Mouse (Mus musculus) erythroblast, embryonic 14.5 days (primary cell): ENCODE measurements around the gene Dynll2.

Experiments
- GATA1 ChIP-seq: IDR thresholded peaks from 2 replicates; pipeline ENCODE4 v1.6.1; 2012; ENCODE audit warnings: low read length, inconsistent platforms, mixed read lengths
- TAL1 ChIP-seq: IDR thresholded peaks from 3 replicates; pipeline ENCODE4 v1.6.1; 2012; ENCODE audit warnings: low read length, inconsistent platforms, mixed read lengths

DNA sequence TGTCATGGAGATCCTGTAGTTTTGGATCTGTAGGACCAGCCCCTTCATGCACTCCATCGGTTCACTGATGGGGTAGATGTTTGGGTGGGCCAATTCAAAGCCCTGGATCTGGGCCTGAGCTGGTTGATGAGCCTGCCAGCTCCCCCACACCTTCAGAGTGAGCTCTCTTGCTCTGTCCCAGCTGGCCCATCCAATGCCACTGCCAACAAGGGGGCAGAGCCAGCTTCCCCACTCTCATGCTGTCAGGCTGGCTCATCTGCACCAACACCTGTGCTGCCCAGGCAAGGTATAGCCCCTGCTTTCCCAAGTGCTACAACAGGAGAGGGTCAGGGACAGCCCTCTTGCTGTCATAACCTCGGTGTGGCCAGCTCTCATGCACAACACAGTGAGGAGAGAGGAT, 53.6 kb downstream of the Dynll2 start:
- no peak for TF ChIP-seq TAL1
- no peak for TF ChIP-seq GATA1
